Mouse (Mus musculus) embryo, embryonic 11.5 days (tissue): Measurements from ENCODE around the gene Pla2g4e.

Experiments
- DNase-seq: peaks from one replicate; pipeline ENCODE4 v3.0.0-alpha.2; 2012; ENCODE audit warnings: low read depth, low spot score

Gene Pla2g4e

DNA sequence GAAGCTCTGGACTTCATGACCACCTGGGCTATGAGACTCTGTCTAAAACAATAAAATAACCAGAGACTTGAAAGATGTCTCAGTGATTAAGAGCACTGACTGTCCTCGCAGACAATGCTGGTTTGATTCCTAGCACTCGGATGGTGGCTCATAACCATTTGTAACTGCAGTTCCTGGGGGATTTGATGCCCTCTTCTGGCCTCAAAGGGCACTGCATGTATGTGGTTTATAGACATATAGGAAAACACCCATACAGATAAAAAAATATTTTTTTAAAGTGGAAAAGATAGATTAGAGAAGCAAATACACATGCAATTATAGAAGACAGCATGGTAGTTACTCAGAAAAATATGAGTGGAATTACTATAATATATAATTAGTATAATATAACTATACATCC is 87.5 kb downstream of the Pla2g4e start:
- no peak for DNase-seq

DNA sequence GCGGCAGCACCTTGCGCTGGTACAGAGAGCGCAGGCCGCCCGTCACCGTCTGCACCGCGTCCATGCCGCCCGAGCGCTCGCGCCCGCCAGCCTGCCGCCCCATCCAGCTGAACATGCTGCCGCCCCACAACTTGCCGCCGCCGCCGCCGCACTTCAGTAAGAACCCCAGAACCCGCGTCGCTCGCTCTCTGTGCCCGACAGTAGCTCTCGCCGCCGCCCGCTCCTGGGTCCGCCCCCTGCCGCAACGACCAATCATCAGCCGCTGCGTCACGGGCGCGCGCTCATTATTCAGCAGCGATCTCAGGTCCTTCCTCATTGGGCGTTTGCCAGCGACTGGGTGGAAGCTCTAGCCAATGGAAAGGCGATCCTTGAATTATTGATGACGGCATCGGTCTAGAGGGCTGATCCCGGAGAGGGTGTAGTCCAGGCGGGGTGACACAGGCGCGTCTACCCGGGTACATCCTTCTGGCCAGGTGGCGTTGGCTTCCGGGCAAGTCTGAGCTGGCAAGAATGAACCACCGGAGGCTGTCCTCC is 90.7 kb downstream of the Pla2g4e start, which contains the start of gene Ehd4:
Ehd4 (minus strand) TSS at position 246 of the 534 bp plus-strand sequence.
- DNase-seq = peak; percentile 96

DNA sequence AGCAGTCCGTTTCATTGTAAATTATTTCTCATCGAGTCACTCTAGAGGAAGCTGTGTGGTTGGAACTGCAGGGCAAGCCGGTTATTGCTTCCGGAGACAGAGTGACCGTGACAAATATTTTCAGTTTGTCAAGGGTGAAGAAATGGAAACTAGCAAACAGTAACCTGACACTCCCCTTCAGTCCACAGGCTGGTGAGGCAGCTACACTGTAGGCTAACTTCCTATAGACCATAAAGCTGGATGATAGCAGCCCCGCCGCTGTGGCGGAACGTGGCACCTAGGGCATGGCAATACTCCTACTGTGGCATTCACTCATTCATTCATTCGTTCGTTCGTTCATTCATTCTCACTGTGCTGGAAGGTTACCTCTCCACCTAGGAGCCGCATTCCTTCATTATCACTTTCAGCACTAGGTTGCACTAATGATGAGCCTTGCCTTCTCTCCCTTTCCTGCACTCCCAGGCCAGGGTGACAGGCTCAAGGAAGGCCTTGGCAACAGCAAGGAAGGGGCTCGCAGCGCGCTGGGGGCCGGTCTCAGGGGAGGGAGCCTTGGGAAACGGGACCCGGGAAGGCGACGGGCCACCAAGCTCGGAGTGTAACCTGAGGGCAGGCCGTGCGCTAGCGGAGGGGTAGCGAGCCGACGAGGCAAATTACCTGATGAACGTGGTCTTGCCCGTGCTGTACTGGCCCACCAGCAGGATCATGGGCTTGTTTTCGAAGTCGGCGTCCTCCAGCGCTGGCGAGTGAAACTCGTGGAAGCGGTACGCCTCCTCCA is 91.4 kb downstream of the Pla2g4e start:
- no peak for DNase-seq

DNA sequence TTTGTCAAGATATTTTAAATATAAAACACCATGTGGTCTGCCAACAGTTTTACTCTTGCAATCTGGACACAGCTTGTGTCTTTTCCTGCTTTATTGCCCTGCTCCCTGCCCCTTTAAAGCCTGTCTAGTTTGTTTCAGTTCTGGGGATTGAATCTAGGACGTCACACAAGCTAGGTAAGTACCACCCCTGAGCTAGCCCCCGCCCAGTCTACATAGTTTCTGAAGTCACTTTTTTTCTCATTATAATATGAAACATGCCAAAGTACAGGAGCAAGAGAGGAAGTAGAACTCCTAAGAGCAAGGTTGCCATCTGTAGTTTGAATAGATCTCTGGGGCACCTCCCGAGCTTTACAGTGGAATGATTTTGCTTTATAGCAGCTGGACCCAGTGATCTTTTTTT is 94.6 kb downstream of the Pla2g4e start:
- no peak for DNase-seq

DNA sequence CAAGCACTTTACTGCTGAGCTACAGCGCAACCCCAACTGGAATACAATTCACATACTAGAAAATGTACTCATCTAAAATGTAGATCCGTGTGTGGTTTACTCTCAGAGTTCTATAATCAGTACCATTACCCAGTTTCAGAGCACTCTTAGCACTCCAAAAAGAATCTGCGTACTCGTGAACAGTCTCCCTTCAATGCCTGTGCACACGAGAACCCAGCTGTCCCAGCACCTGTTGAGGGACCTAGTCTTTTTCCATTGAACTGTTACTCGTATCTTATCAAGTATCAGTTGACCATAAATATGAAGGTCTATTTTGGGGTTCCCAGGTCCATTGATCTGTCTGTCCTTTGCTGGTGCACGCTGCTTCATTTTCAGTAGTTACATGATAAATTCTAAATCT is 95.5 kb downstream of the Pla2g4e start:
- DNase-seq = no peak

DNA sequence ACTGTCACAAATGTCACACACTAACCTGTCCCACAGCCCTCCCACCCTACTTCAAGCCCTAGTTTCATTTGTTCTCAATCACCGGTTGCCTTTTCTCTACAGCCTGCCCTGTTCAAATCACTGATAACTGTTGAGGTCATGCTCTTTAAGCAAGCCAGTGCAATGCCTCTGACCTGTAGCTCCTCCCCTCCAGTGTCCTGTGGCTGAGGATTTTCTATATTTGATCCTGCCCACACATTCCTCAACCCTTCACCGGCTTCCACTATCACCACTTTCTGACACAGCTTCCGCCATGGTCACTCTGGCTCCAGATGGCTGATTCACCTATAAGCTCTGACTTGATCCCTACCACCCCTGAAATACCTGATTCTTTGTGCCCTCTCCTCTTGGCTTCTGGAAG is 97.1 kb downstream of the Pla2g4e start:
- no peak for DNase-seq

DNA sequence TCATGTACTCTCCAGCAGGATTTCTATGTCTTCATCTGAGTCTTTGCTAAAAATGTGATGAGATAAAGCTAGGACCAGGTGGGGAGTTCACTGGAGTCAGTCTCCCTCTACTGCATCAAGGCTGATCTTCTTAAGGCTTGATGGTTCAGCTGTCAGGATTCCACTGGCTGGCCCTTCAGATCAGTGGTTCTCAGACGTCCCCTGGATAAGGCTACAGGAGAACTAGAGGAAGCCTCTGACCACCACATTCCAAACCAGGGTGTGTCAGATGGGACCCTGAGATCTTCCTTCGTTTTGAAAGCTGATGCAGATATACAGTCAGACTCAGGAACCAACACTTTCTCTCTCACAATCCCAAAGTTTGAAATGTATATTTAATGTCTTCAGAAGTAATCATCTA is 97.8 kb downstream of the Pla2g4e start:
- DNase-seq = no peak

DNA sequence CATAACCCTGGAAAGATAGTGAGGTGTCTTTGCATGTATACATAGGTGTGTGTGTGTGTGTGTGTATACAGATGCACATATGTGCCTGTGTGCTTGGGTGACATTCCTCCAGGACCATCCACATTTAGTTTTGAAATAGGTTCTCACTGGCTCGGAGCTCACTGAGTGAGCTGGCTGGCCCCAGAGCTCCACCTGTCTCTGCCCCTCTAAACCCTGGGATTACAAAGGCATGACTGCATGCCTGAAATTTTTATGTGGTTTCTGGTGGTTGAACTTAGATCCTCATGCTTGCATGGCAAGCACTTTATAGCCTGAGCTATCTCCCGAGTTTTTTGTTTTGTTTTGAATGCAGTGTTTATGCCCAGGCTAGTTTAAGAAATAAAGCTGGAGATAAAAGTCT is 98.6 kb downstream of the Pla2g4e start:
- DNase-seq = no peak

DNA sequence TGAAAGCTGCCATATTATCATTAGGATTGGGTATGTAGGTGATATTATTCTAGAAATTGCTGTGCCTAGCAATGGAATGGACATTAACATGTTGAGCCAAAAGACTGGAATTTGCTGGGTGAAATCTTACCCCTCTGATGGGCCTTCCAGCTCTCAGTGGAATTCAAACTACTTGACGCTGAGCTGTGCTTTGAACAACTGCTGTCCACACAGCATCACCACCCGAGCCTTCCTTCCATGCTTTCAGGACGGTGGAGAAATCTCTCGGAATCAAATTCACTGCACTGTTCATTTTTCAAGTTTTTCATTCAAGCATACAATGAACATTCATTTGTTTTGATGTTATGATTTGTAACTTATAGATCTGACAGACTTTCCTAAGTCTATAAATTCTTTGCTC is 100.7 kb downstream of the Pla2g4e start:
- DNase-seq = no peak

DNA sequence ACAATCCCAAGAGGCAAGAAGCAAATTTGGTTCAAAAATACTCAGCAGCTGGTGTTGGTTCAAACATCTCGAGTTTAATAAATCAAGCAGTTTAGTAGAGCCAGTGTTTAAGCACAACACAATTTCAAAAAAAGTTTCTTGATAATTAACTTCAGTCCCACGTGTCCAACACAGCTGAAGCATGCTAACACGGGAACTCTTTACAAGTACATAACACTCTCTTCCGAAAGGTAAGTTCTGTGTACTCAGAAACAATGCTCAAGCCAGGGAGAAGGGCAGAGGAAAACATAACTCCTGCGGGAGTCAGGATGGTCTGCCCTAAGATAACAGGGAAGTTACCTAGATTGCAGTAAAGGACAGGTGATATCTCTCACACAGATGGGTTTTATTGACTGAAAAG is 102.8 kb downstream of the Pla2g4e start:
- DNase-seq = no peak

DNA sequence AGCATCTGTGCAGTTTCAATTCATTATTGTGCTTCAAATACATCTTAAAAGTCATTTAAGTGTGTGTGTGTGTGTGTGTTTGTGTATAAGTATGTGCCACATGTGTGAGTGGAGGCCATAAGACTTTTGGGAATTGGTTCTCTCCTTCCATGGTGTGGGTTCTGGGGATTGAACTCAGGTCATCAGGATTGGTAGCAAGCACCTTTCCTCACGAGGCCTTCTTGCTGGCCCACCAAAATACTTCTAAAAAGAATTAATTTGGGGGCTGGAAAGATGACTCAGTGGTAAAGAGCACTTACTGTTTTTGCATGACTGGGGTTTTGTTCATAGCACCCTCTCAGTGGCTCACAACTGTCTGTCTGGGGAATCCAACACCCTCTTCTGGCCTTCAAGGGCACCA is 103.5 kb downstream of the Pla2g4e start:
- DNase-seq = no peak

DNA sequence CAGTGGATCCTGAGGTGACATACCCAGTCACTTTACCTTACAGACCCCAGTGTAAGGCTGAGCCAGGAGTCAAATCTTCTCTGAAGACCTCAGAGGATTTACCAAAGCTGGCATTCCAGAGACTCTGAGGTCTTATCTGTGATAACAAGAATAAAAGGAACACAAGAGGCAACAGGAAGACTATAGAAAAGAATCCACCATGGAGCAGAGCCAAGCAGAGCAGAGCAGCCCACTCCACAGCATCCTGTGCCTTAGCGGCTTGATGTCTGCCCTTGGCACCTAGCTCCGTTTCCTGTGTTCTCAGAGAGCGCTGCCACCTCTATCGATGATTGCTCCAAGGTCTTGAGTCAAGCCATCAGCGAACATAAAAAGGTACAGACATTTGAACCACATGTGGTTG is 104.8 kb downstream of the Pla2g4e start:
- DNase-seq = no peak

DNA sequence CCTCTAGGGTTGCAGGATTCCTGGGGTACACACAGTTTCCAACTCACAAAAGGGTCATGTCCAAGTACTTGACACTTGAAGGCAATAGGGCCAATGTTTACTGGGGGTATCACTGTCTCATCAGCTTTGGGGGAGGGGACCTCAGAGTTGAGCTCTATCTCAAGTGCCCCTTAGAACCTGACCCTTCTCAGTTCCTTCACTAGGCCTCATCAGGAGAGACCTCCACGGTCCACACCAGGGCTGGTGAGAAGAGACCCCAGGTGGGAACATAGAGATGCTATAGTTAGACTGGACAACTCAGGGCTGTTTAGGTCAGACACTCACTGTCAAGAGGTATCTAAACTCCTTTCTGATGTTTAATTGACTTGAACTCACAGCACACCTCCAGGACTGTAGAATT is 106.0 kb downstream of the Pla2g4e start:
- no peak for DNase-seq

DNA sequence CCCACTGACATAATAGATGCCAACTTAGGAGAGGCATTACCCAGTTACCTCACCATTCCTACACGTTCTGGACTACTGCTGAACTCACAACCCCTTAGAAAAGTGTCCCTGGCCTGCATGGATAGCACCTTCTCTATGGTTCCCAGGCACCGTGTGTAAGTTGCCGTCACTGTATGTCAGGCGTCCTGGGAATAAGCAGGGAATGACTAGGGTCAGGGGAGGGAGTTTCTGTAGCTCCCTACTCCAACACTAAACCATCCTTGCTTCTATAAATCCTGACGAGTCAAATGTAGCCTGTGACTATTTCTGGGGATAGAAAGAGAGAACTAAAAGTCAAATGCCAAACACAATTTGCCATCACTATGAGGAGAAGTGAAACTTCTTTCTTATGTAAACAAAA is 107.9 kb downstream of the Pla2g4e start:
- DNase-seq = no peak

DNA sequence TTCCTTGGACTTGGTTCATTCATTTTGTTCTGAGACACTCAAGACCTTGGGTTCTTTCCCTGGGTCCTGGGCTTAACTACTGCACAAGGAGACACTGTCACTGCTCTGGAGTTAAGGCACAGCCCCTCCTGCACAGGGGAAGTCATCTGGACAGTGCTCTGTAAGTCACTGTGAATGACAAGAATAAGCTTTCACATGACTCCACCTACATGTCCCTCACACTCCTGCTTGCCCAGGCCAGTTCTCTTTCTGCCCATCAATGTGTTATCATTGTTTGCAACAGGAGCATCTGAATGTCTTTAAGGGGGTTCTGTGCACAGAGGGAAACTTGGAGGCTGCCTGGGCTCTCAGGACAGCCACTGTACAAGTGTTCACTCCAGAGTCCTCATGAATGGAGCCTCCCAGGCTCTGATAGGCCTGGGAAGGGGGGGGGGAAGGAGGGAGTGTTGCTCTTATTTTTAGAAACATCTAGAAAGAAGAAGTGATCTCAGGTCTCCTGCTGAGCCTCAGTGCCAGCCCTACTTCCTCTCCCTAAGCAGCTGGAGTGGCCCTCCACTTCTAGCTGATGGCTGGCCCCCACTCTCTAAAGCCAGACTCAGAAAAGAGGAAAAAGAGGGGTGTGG is 110.6 kb downstream of the Pla2g4e start:
- DNase-seq = no peak

DNA sequence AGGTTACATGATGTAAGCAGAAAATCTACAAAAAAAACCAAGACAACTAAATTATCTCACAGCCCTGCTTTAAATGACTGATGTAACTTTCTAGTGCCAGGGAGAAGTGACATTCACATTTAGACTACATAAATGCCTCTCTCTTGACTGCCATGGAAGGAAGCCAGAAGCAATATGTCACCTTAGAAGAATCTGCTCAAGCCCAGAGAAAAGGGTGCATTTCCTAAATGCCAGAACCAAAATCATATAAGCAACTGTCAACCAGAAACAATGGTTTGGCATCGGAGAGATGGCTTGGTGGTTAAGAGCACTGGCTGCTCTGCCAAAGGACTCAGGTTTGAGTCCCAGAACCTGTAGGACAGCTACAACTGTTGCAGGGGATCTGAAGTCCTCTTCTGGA is 113.3 kb downstream of the Pla2g4e start:
- DNase-seq = no peak

DNA sequence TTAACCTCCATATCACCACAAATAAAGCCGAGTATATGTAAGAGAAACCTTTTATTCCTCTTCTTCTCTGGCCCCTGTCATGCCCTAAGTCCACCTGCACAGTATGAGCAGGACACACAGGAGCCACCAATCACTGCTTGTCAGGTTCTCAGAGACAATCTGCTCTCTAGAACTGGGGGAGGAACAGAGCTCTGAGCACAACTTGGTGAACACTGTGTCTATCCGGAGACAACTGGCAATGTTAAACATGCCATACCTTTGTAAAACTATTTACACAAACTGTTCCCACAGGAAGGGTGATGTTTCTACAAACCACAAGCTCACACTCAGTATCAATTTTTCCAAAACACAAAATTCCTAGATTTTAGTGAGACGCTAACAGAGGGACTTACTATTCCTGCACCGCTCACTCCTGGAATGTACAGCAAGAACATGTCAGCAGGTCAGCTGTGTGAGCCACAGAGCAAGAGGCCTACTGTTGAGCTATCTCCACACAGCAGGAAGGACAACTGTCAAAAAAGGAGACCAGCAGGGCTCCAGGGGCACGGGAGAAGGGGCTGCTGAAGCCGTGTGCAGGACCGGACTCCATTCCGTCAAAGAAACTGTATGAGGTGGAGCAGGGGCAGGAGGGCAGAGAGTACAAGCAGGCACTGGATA is 115.8 kb downstream of the Pla2g4e start:
- DNase-seq = no peak

DNA sequence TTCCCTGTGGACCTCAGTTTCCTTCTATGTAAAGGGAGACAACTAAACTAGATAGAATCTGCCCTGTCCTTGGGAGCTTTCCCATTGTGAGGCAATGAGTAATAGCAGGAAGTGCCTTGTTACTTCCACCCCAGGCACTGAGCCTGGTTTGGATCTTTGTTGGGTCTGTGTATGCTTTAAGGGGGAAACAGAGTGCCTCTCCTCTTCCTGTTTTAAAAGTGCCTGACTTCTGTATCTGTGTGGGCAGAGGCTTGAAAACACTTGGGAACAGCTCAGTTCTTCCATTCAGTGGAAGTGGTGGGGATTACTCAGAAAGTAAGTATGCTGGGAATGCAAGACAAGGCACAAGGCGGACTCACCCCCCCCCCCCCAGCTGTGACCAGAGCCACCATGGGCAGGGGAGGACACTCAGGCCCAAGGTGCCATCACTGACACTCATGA is 116.5 kb downstream of the Pla2g4e start:
- no peak for DNase-seq

DNA sequence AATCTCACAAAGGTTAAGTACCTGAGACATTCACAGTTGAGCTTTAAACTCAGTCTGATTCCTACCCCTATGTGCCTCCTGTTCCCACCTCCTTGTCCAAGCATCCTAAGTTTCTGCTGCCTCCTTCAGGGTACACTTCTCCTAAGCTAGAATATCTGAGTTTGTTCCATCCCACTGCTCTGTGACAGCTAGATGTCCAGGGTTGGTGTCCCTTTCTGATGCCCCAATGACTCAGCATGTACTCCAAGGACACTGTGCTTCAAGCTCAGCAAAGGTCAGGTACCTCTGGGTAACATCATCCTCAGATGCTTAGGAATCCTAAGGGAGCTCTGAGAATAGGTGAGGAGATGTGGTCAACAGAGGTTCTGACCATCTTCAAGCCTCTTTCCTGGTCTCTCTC is 117.1 kb downstream of the Pla2g4e start:
- DNase-seq = no peak

DNA sequence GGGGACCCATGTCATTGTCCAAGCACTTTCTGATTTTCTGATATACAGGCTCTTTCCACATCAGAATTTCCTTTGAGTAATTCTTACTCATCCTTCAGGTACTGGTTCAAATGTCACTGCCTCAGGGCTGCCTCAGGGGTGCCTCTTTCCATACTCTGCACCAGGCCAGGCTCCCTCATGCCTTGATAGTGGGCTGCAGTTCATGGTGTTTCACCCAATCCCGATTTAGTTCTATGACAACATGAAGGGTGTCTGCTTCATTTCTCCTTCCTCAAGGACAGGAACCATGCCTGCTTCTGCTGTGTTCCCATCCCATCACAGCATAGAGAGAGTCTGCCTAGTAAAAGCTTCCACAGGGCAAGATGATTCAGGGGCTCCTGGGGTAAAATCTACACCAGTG is 118.2 kb downstream of the Pla2g4e start:
- no peak for DNase-seq

DNA sequence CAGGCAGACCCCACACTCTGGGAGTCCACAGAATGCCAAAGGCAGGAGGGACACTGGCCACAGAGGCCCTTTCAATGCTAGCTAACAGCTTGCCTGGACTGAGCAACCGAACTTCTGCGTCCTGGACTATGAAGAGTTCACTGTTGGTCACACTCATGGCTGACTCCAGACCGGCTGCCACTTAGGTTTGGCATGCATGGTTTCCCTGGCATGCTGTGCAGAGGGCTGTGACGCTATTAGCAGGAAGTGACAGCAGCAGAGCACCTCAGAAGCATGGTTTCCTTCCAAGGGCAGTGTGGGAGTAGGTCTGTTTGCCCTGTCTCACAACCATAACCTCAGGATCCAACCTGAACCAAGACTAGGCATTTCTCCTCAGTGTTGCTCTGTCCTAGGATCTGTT is 118.7 kb downstream of the Pla2g4e start:
- no peak for DNase-seq

DNA sequence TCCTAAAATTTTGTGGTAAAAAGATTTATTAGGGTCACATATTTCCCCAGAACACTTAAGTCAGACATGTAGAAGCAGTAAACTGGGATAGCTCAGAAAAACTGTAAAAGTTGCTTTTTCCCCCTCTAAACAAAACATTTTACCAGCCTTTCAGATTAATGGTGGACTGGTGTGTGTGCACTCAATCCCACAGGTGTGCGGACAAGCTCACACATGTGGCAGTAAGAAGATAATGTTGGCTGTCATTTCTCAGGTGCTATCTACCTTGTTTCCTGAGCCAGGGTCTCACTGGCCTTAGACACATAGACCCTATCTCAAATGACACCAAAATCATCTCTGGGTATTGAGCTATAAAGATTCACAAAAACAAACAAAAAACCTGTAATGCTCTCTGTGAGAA is 119.7 kb downstream of the Pla2g4e start:
- DNase-seq = no peak

DNA sequence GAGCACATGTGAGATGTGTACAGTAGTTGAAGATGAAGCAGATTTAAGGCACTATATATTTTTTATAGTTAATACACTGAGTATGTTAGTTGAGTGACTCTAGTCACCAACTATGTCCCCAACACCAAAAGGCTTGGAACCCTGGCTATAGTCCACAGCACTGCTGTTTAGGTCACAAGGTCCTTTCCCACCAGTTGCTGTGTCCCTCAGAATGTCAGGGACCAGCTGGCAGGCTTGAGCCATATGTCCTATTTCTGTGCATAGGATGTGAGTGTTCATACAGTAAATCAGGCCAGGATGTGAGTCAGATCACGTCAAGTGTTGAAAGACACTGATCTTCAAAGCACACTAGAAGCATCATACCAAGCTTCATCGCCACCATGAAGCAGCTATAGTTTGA is 120.2 kb downstream of the Pla2g4e start:
- DNase-seq = no peak
